Mouse (Mus musculus) brown adipose tissue, adult 24 weeks (tissue): ENCODE measurements around the gene Pfkp. TPM values are rescaled to one million over a fixed set of nuclear protein-coding genes. Genes with fewer than 3 reads are reported as not detected.
A peak's percentile ranks its signal among the peaks of the same experiment; 100 is the strongest.

ENCODE experiments used
- H3K27ac ChIP-seq: fragments of 200-500 bp; replicated peaks from 2 replicates; pipeline ENCODE4 v1.5.1; 2012; ENCODE audit warnings: low read depth, mild to moderate bottlenecking, low read length
- H3K4me1 ChIP-seq: fragments of 200-500 bp; 2 replicates; pipeline ENCODE4 v1.6.1; 2012; ENCODE audit warnings: low read length, mixed read lengths; ENCODE audit not compliant: control insufficient read depth, insufficient read depth, insufficient read length
- H3K4me3 ChIP-seq: fragments of 200-500 bp; 2 replicates; pipeline ENCODE4 v1.5.1; 2012; ENCODE audit warnings: low read depth, mild to moderate bottlenecking, low read length, moderate library complexity; ENCODE audit not compliant: insufficient read depth
- polyA plus RNA-seq: library from polyadenylated mRNA; stranded (reverse); fragments of >200 nt; gene quantifications from 2 replicates; pipeline ENCODE4 v1.2.4, GENCODE M21; 2012; ENCODE audit not compliant: missing spikeins, insufficient read depth, insufficient read length

Gene Pfkp
- polyA plus RNA-seq, 1 experiment: 146 TPM

DNA sequence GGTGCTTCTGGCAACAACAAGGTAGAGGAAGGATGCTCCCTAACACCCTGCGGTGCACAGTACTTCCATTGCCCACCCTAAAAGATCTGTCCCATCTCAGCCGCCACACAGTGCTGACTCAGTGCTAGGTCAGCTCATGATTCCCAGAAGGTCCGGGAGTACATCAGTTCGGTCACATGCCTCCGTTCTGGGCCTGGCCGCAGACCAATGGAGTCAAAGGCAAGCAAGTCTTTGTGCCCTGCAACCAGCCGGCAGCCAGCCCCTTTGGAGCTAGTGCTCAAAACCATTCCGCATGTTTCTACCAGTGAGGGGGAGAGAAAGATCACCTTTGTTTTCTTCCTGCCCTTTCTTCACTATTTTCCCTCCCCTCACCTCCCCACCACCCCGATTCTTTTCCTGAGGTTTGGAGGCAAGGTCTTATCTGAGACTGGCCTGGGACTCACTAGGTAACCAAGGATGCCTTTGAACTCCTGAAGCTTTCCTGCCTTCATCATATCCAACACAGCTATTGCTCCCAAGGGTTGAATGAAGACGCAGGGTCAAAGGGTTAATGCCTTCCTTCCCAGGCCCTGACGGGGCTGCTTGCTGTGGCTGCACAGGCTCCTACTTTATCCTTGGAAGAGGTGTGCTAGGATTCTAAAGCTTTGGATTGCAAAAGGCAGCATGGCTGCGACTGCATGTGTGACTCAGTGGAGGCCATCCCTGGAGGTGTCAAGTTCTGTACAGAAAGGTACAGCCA, 16.6 kb downstream of the Pfkp start:
- peaks cover 24% of the 10 kb centered on the region for H3K4me1 ChIP-seq
- H3K4me3 ChIP-seq: no peak overlapping the region
- peak overlapping the region; percentile 80 for H3K27ac ChIP-seq

GRCm38 (mm10) chr13:6630660-6631059, 17.9 kb downstream of the Pfkp start:
- H3K4me3 ChIP-seq: no peak overlapping the region
- no peak overlapping the region; the same call in 1 of the 2 replicates for H3K27ac ChIP-seq
- H3K4me1 ChIP-seq: peaks cover 17% of the 10 kb centered on the region

DNA sequence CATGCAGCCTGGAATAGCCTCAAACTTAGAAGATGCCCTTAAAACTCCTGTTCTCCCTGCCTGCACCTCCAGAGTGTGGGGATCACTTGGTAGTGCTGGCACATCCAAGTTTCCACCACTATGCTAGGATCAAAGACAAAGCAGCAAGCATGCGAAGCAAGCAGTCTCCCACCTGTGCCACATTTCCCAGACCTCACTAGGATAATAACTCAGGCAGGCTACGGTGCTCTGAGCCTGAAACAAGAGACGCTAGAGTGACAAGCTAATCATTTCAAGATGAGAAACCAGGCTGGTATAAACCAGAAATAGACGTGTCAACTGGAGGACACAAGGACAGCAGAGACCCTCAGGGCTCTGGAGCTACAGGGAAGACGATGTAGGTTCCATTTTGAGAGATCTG, 18.6 kb downstream of the Pfkp start:
- Histone ChIP-seq H3K4me1 (peaks cover 16% of the 10 kb centered on the region), H3K4me3 (no peak overlapping the region), H3K27ac (no peak overlapping the region)

- H3K4me3 ChIP-seq: no peak overlapping the region
- H3K4me1 ChIP-seq: peaks cover 16% of the 10 kb centered on the region
- no peak overlapping the region for H3K27ac ChIP-seq
Measured at GRCm38 (mm10) chr13:6628998-6629764, 19.4 kb downstream of the Pfkp start.

- Histone ChIP-seq H3K27ac (no peak overlapping the region), H3K4me3 (no peak overlapping the region), H3K4me1 (peaks cover 13% of the 10 kb centered on the region)
Measured at GRCm38 (mm10) chr13:6628261-6628660, 20.3 kb downstream of the Pfkp start.

- peaks cover 9% of the 10 kb centered on the region for H3K4me1 ChIP-seq
- H3K27ac ChIP-seq: no peak overlapping the region
- no peak overlapping the region for H3K4me3 ChIP-seq
Measured at GRCm38 (mm10) chr13:6627352-6627751, 21.2 kb downstream of the Pfkp start.

- Histone ChIP-seq H3K4me3 (no peak overlapping the region), H3K27ac (no peak overlapping the region), H3K4me1 (peaks cover 5% of the 10 kb centered on the region)
Measured at GRCm38 (mm10) chr13:6626508-6627114, 22.0 kb downstream of the Pfkp start.

GRCm38 (mm10) chr13:6625942-6626341, 22.6 kb downstream of the Pfkp start:
- no peak overlapping the region for H3K27ac ChIP-seq
- H3K4me1 ChIP-seq: peaks cover 5% of the 10 kb centered on the region
- no peak overlapping the region for H3K4me3 ChIP-seq

- Histone ChIP-seq H3K27ac (no peak overlapping the region), H3K4me3 (no peak overlapping the region), H3K4me1 (peaks cover 5% of the 10 kb centered on the region)
Measured at GRCm38 (mm10) chr13:6624604-6625003, 24.0 kb downstream of the Pfkp start.

DNA sequence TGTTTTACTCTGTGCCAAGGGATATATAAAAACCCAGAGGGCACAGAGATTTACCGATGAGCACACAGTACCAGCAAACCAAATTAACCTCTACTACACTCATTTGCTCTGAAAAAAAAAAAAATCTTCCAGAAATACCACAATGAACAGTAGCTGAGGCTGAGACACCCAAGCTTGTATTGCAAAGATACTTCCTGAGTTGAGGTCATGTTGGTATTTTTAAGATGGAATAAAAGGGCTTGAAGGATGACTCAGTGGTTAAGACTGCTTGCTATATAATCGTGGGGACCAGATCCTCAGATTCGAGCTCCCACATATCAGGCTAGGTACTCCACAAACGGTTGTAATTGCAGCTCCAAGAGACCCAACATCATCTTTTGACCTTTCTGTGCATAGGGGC, 24.5 kb downstream of the Pfkp start:
- no peak overlapping the region for H3K4me3 ChIP-seq
- peaks cover 4% of the 10 kb centered on the region for H3K4me1 ChIP-seq
- no peak overlapping the region for H3K27ac ChIP-seq

- H3K4me1 ChIP-seq: peaks cover 5% of the 10 kb centered on the region
- no peak overlapping the region for H3K4me3 ChIP-seq
- H3K27ac ChIP-seq: no peak overlapping the region
Measured at GRCm38 (mm10) chr13:6621831-6622230, 26.7 kb downstream of the Pfkp start.

DNA sequence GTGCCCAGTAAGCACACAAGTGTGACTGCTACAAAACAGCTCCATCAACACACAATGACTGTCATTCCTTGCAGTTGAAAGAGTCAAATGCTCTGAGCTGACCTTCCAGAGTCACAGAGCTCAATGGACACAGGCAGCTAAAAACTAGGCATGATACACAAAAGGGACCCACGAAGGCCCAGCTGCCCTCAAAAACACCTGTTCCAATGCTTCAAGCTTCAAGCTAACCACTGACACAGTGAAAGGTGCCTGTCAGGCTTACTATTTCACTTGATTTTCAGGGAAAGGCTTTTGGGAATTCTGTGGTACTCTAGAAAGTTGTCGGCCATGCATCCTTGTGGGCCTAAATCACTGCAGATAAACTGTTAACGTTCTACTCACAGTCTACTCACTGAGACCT, 28.3 kb downstream of the Pfkp start:
- Histone ChIP-seq H3K27ac (no peak overlapping the region), H3K4me3 (no peak overlapping the region), H3K4me1 (peaks cover 5% of the 10 kb centered on the region)

GRCm38 (mm10) chr13:6618711-6619110, 29.9 kb downstream of the Pfkp start:
- Histone ChIP-seq H3K4me3 (no peak overlapping the region), H3K4me1 (peaks cover 5% of the 10 kb centered on the region; the same call in 1 of the 2 replicates), H3K27ac (no peak overlapping the region)

DNA sequence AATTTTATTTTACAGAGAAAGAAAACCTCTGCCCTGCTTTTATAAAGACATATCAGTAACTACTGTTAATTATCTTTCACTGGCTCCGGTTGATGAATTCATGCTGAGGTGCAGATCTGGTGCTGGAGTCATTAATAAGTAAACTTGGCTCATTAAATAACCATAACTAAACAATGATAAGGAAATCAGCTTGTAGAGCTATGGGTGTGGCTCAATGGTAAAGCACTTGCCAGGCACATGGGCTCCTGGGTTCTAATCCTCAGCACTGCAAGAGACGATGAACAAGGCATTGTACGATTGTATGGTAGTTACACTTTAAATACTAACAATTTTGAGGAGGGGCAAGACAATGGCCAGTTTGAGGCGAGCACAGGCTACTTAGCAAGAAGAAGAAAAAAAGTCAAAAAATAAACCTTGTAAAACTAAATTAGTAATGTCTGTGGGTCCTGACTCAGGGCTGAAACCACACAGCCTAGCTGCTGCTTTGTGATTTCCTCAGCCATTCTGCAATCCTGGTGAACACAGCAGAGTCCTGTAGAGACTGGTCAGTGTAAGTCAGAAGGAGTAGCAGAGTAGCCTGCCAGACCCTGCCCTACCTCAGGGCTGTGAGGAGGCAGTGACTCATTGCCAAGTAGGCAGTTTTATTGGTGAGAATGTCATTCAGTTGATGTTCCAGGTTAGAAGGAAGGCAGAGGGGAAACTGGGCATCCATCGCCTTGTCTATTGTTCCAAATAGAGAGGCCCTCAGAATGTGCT, 34.7 kb downstream of the Pfkp start:
- no peak overlapping the region for H3K27ac ChIP-seq

More for the DNA sequence above, 34.7 kb downstream of the Pfkp start:
- Histone ChIP-seq H3K4me3 (no peak overlapping the region), H3K4me1 (peaks cover under 1% of the 10 kb centered on the region; the same call in 1 of the 2 replicates)
